Mouse (Mus musculus) mouse embryonic stem cell (cell line): ENCODE measurements around the gene Slc9a9.

ENCODE experiments used
- in situ Hi-C, 2 experiments: fragments of 300-500 bp; cut with MboI; formaldehyde crosslinking; loops; 1 replicate in 1 of 2; 3 replicates in 1 of 2; pipeline ENCODE4 v1.14.3; 2019 to 2020; ENCODE audit warnings: low sequenced_read_pairs in 2 of 2, low pct_unique_long_range_greater_than_20kb in 1 of 2, mixed read lengths in 1 of 2; ENCODE audit not compliant: unreplicated experiment in 1 of 2

Slc9a9 gene

GRCm38 (mm10) chr9:94972693-94973092 is 303.0 kb downstream of the Slc9a9 start:
- in situ Hi-C loops: no loop called here

- in situ Hi-C loops: no loop called here
Observed at GRCm38 (mm10) chr9:94976191-94976590, 306.5 kb downstream of the Slc9a9 start.

- in situ Hi-C loops: no loop called here
Observed at GRCm38 (mm10) chr9:94993575-94993974, 323.9 kb downstream of the Slc9a9 start.

GRCm38 (mm10) chr9:95020136-95020706 is 350.5 kb downstream of the Slc9a9 start:
- in situ Hi-C loops: no loop called here

GRCm38 (mm10) chr9:95034140-95034970 is 364.6 kb downstream of the Slc9a9 start:
- in situ Hi-C loops: no loop called here

- in situ Hi-C loops: no loop called here
Observed at GRCm38 (mm10) chr9:95036209-95036608, 366.5 kb downstream of the Slc9a9 start.

- in situ Hi-C loops: no loop called here
Observed at GRCm38 (mm10) chr9:95042420-95042819, 372.7 kb downstream of the Slc9a9 start.

- in situ Hi-C loops: no loop called here
Observed at GRCm38 (mm10) chr9:95052160-95052559, 382.5 kb downstream of the Slc9a9 start.

GRCm38 (mm10) chr9:95053183-95053582 is 383.5 kb downstream of the Slc9a9 start:
- in situ Hi-C loops: no loop called here

GRCm38 (mm10) chr9:95055843-95056242 is 386.1 kb downstream of the Slc9a9 start:
- in situ Hi-C loops: no loop called here

- in situ Hi-C loops: no loop called here
Observed at GRCm38 (mm10) chr9:95060702-95061101, 391.0 kb downstream of the Slc9a9 start.

GRCm38 (mm10) chr9:95067037-95067436 is 397.3 kb downstream of the Slc9a9 start:
- in situ Hi-C loops: no loop called here

- in situ Hi-C loops: no loop called here
Observed at GRCm38 (mm10) chr9:95068466-95068865, 398.8 kb downstream of the Slc9a9 start.

GRCm38 (mm10) chr9:95070832-95071519 is 401.3 kb downstream of the Slc9a9 start:
- in situ Hi-C loops: no loop called here

GRCm38 (mm10) chr9:95072450-95072955 is 402.8 kb downstream of the Slc9a9 start:
- in situ Hi-C loops: no loop called here

GRCm38 (mm10) chr9:95073691-95074090 is 404.0 kb downstream of the Slc9a9 start:
- in situ Hi-C loops: no loop called here

- in situ Hi-C loops: no loop called here
Observed at GRCm38 (mm10) chr9:95075856-95076255, 406.1 kb downstream of the Slc9a9 start.

- in situ Hi-C loops: no loop called here
Observed at GRCm38 (mm10) chr9:95077938-95078337, 408.2 kb downstream of the Slc9a9 start.

- in situ Hi-C loops: no loop called here
Observed at GRCm38 (mm10) chr9:95078626-95079025, 408.9 kb downstream of the Slc9a9 start.
